Mouse (Mus musculus): ENCODE measurements around the gene Wdr27.

- TF ChIP-seq CTCF (IDR thresholded peaks at IDR 0.05; ENCODE audit: extremely low read depth, insufficient read length, insufficient replicate concordance, low read depth, low read length) (no peak), POLR2A (IDR thresholded peaks at IDR 0.05; ENCODE audit: low read depth, low read length) (no peak)
Measured at GRCm38 (mm10) chr17:14815304-14815703, 127.7 kb downstream of the Wdr27 start.

Measured in small intestine, adult 2 months (tissue).